Mouse (Mus musculus) lung, adult 2 months (tissue): ENCODE results near the gene Olfr1163. TPM values are rescaled to one million over a fixed set of nuclear protein-coding genes. Genes with fewer than 3 reads are reported as not detected.
"Not testable (repeated sequence)": the region's sequence is repeated elsewhere in the genome, so short reads cannot be mapped to it uniquely, and the experiment has no call there.

ENCODE experiments used
- DNase-seq: peaks from one replicate; pipeline ENCODE4 v3.0.0; 2022
- H3K4me1 ChIP-seq: fragments of 200-500 bp; 2 replicates; pipeline ENCODE4 v1.6.1; 2011; ENCODE audit warnings: low read length; ENCODE audit not compliant: control insufficient read depth, insufficient read depth
- H3K4me3 ChIP-seq: fragments of 200-500 bp; replicated peaks from 2 replicates; pipeline ENCODE3; 2011; ENCODE audit warnings: low read depth, mild to moderate bottlenecking, control low read depth, low read length; ENCODE audit errors: extremely low read depth
- CTCF ChIP-seq: fragments of 200-500 bp; IDR thresholded peaks from 2 replicates; pipeline ENCODE4 v1.5.1; 2011; ENCODE audit warnings: mild to moderate bottlenecking, low read length, control low read depth; ENCODE audit not compliant: insufficient read depth
- POLR2A ChIP-seq: fragments of 200-500 bp; IDR thresholded peaks from 2 replicates; pipeline ENCODE4 v1.6.1; 2011; ENCODE audit warnings: low read depth, mild to moderate bottlenecking, control low read depth, low read length, borderline replicate concordance; ENCODE audit errors: extremely low read depth
- WGBS: fragments of 180-500 bp; shearing (Covaris S2); methylation state at CpG from one replicate; pipeline ENCODE4 v1.1.7; 2018; 5-methylcytosine and 5-hydroxymethylcytosine counted together
- polyA plus RNA-seq: library from polyadenylated mRNA; depleted of rRNA; stranded (reverse); fragments of >200 nt; gene quantifications from 2 replicates; pipeline ENCODE4 v1.2.3, GENCODE M21; 2012; rRNA removed

The Olfr1163 gene
- polyA plus RNA-seq, result not detected in 2 replicates

GRCm38 (mm10) chr2:88071730-88072129 is at the start of gene Olfr1163:
TSS of gene Olfr1163 (minus strand) at chr2:88071830.
- TF ChIP-seq CTCF (no peak), POLR2A (no peak)
- no peak within 1 kb of the TSS for H3K4me3 ChIP-seq
- no peak for DNase-seq
- no peaks in the 10 kb centered on the region for H3K4me1 ChIP-seq

- Histone ChIP-seq H3K4me1 (no peaks in the 10 kb centered on the region), H3K4me3 (no peak within 1 kb of the TSS)
- 73% methylated on average over 4 of the region's 4 CpGs for WGBS
- no peak for DNase-seq
- TF ChIP-seq POLR2A, result no peak
- no peak for TF ChIP-seq CTCF
Measured at GRCm38 (mm10) chr2:88093866-88094265, 22.2 kb upstream of the Olfr1163 start, which contains the start of gene Olfr1164. TSS of gene Olfr1164 (minus strand) at chr2:88093966.

GRCm38 (mm10) chr2:88063587-88063986 is 8.0 kb downstream of the Olfr1163 start:
- no peak for DNase-seq
- 84% methylated on average over 2 of the region's 2 CpGs for WGBS
- no peak for TF ChIP-seq CTCF
- no peak for TF ChIP-seq POLR2A
- H3K4me1 ChIP-seq, result no peaks in the 10 kb centered on the region
- no peak overlapping the region for H3K4me3 ChIP-seq

- DNase-seq, result no peak
- H3K4me3 ChIP-seq, result no peak within 1 kb of the TSS
- TF ChIP-seq POLR2A, result no peak
- TF ChIP-seq CTCF, result no peak
- WGBS, result 78% methylated on average over 1 of the region's 1 CpGs
- H3K4me1 ChIP-seq, result no peaks in the 10 kb centered on the region
Measured at GRCm38 (mm10) chr2:88051029-88051428, 20.6 kb downstream of the Olfr1163 start, which contains the start of gene Olfr1162. TSS of gene Olfr1162 (minus strand) at chr2:88051129.

GRCm38 (mm10) chr2:88037599-88037998 is 34.0 kb downstream of the Olfr1163 start, which contains the start of gene Olfr73:
TSS of gene Olfr73 (minus strand) at chr2:88037699.
- TF ChIP-seq CTCF (no peak), POLR2A (no peak)
- no peaks in the 10 kb centered on the region for H3K4me1 ChIP-seq
- no peak within 1 kb of the TSS for H3K4me3 ChIP-seq
- no peak for DNase-seq

- 75% methylated on average over 1 of the region's 1 CpGs for WGBS
- DNase-seq, H3K4me1 ChIP-seq, H3K4me3 ChIP-seq: not testable (repeated sequence)
Measured at GRCm38 (mm10) chr2:88022474-88022873, 49.2 kb downstream of the Olfr1163 start, which contains the start of gene Olfr1161. TSS of gene Olfr1161 (plus strand) at chr2:88022774.

Other genes starting within 250 kb of the Olfr1163 start
- gene Olfr1148, start 241.3 kb downstream of the Olfr1163 start, polyA plus RNA-seq, result not detected in 2 replicates
- gene Olfr1150-ps1, start 227.8 kb downstream of the Olfr1163 start, polyA plus RNA-seq, result not detected in 2 replicates
- not detected in 2 replicates for gene Olfr1151, start 216.0 kb downstream of the Olfr1163 start, polyA plus RNA-seq
- gene Olfr1152, start 205.3 kb downstream of the Olfr1163 start, polyA plus RNA-seq, result not detected in 2 replicates
- gene Olfr1153, start 176.9 kb downstream of the Olfr1163 start, polyA plus RNA-seq, result not detected in 2 replicates
- gene Olfr1154, start 166.7 kb downstream of the Olfr1163 start, polyA plus RNA-seq, result not detected in 2 replicates
- gene Olfr1155, start 126.7 kb downstream of the Olfr1163 start, polyA plus RNA-seq, result not detected in 2 replicates
- not detected in 2 replicates for gene Olfr1156, start 118.7 kb downstream of the Olfr1163 start, polyA plus RNA-seq
- not detected in 2 replicates for gene Olfr1157, start 103.5 kb downstream of the Olfr1163 start, polyA plus RNA-seq
- gene Olfr74, start 97.2 kb downstream of the Olfr1163 start, polyA plus RNA-seq, result not detected in 2 replicates
- not detected in 2 replicates for gene Olfr1158, start 81.7 kb downstream of the Olfr1163 start, polyA plus RNA-seq
- not detected in 2 replicates for gene Olfr1160, start 63.6 kb downstream of the Olfr1163 start, polyA plus RNA-seq
- gene Olfr1161, start 49.1 kb downstream of the Olfr1163 start, polyA plus RNA-seq, result not detected in 2 replicates
- gene Olfr73, start 34.1 kb downstream of the Olfr1163 start, polyA plus RNA-seq, result not detected in 2 replicates
- not detected in 2 replicates for gene Olfr1162, start 20.7 kb downstream of the Olfr1163 start, polyA plus RNA-seq
- gene Olfr1164, start 22.1 kb upstream of the Olfr1163 start, polyA plus RNA-seq, result not detected in 2 replicates
- not detected in 2 replicates for gene Olfr1166, start 56.4 kb upstream of the Olfr1163 start, polyA plus RNA-seq
- gene Olfr1167, start 83.4 kb upstream of the Olfr1163 start, polyA plus RNA-seq, result not detected in 2 replicates
- not detected in 2 replicates for gene Olfr1168, start 110.0 kb upstream of the Olfr1163 start, polyA plus RNA-seq
- gene Olfr1170, start 156.5 kb upstream of the Olfr1163 start, polyA plus RNA-seq, result not detected in 2 replicates
- gene Olfr1173, start 208.0 kb upstream of the Olfr1163 start, polyA plus RNA-seq, result not detected in 2 replicates
- gene Olfr1174-ps, start 243.3 kb upstream of the Olfr1163 start, polyA plus RNA-seq, result not detected in 2 replicates